Mouse (Mus musculus) ES-Bruce4 (cell line): ENCODE results near the gene Hspa4.

Experiments
- CTCF ChIP-seq: IDR thresholded peaks from one replicate; pipeline ENCODE4 v1.8.1; 2011; ENCODE audit warnings: low read depth, low read length
- POLR2A ChIP-seq: IDR thresholded peaks from one replicate; pipeline ENCODE4 v1.8.1; 2011; ENCODE audit warnings: low read length; ENCODE audit not compliant: insufficient read depth

GRCm38 (mm10) chr11:53311385-53311784 is 11.1 kb upstream of the Hspa4 start:
- TF ChIP-seq POLR2A = no peak
- no peak for TF ChIP-seq CTCF
